Mouse (Mus musculus): Measurements from ENCODE around the gene Cdc42bpa.

Cdc42bpa gene

DNA sequence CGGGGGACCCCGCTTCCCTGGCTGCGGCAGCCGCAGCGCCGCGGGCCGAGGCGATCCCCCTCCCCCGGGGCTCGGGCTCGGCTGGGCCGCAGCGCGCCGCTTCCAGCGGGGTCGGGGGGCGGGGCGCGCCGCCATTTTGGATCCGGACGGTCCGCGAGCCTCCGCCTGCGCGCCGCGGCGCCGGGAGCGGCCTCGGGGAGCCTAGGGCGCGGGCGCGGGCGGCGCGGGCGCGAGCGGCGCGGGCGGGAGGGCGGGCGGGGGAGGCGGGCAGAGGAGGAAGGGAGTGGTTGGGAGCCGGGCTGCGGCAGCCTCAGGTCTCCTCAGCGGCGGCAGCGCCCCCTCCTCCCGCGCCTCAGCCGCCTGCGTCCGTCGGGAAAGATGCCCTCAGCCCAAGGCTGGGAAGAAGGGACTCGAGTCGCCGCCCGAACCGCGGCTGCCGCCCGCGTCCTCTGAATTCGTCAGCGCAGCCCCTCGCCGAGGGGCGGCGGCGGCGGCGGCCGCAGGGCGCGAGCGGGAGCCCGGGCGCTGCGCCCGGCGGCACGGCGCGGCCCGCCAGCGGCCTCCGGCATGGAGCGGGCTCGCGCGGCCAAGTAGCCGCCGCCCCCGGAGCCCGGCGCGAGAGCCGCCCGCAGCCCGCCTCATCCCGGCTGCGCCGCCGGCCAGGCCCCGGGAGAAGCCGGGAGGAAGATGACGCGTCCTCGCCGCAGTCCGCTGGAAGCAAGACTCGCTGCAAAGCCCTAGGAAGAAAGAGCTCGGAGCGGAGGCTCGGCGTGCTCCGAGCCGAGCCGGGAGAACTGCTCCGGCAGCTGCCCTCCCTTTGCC is at the start of gene Cdc42bpa:
TSS of gene Cdc42bpa (plus strand) at position 752 of the 822 bp plus-strand sequence.
- peak; percentile 87 for DNase-seq (ENCODE audit: extremely low spot score)

DNA sequence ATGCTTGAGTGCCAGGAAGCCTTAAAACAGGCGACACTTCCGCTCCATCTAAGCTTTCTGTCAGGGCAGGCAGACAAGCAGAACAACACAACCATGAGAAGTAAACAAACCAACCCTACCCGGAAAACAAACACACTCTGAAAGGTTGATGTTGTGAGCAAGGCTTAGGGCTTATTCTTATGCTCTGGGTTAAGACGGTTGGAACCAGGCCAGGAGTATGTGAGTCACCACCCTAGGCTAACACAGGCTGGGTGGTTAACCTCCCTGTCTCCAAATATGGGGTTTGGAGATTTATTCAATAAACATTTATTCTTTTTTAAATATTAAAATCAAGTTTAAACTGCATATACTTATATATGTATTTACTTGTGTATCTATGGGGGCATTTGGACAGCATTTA is 46.8 kb upstream of the Cdc42bpa start:
- DNase-seq (ENCODE audit: extremely low spot score) = no peak

DNA sequence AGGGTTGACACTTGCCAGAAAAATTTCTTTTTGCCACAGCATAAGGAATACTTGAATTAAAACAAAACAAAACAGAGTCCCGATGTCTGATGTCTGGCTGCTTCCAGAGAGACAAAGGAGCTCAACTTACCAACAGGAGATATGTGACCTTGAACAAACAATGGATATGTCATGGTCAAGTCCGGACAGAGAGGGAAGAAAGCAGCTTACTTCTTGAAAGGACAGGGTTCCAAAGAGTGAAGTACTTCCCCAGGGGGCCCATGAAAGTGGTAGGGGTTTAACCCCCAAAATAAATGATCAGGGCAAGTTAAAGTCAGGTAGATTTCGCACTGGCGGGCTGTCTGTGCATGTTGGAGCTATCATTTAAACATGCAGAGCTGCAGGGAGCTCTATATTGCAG is 43.2 kb upstream of the Cdc42bpa start:
- DNase-seq (ENCODE audit: extremely low spot score) = no peak

DNA sequence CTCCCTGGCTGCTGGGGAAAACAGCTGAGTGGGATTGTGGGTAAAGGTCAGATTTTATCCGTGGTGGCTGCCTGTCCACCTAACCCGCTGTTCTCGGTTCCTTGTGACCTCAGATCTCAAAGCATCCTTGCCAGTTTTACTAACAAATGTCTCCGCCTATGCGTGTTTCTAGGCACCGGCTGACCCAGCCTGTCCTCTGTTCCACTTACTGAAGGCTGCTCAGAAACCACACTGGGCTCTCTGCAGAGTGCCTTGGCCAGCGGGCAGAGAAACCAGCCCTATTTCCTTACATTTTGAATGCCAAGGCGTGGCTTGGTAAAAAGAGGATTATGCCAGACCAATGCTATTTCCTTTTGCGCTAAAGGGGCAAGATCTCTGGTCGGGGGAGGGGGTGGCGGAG is 42.8 kb upstream of the Cdc42bpa start:
- DNase-seq (ENCODE audit: extremely low spot score) = no peak

DNA sequence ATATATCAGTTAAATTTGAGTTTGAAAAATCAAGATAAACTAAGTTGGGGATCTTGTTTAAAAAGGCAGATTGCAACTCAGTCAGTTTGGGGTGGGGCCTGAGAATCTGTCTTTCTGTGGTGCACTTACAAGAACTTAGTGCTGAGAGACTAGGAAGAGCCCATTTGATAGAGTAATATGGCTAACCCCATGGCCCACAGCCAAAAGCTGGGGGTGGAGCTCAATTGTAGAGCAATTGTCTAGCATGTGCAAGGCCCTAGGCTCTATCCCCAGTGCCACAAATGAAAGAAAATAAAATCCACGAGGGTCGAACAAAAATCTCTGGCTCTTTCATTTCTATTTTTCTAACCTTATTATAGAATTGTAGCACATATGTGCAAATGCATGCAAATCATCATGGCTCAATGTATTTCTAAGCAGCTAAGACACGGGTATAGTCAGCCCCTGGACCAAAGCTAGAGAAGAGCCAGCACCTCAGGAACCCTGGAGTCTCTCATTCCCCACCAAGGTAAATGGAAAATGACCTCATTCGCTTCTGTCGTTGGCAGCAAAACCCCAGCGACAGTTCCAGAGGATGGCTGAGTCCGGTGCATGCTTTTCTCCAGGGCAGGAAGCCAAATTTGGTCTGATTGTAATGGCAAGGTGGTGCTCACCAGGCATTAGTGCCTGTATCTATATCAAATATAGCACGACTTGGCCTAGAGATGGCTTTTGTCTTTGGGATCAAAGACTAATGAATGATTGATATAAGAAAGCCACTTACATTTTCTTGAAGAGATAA is 40.4 kb upstream of the Cdc42bpa start:
- DNase-seq (ENCODE audit: extremely low spot score) = no peak

DNA sequence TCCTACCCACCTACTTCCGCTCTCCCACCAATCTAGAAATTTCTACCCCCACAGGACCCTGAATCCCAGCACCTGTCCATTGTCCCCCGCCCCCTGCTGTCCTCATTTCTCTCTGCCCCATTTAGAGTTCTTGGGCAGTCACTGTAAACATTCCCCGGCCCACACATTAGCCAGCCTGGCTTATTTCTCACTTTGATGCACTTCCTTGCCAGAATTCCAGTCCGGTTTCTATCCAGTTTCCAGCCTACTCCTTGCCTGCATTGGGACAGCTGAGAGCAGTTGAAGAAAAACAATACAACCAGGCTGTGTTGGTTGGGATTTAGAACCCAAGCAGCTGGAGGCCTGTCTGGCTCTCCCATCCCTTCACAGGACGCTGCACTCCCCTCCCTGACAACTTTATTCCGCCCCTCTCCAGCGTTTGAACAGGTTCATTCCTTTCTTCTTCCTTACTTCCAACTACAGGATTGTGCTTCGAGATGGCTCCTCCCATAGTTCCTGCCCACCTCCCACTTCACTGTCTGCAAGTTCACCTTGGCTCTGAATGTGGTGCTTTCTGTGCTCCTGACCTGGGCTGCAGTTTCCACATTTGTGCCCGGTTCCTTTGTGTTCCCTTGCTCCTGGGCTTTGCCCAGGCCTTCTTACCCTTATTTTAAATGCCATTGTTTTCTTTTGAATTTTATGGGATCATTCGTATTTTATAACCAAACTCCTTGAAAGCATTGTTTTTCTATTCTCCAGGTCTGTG is 36.4 kb upstream of the Cdc42bpa start:
- no peak for DNase-seq (ENCODE audit: extremely low spot score)

DNA sequence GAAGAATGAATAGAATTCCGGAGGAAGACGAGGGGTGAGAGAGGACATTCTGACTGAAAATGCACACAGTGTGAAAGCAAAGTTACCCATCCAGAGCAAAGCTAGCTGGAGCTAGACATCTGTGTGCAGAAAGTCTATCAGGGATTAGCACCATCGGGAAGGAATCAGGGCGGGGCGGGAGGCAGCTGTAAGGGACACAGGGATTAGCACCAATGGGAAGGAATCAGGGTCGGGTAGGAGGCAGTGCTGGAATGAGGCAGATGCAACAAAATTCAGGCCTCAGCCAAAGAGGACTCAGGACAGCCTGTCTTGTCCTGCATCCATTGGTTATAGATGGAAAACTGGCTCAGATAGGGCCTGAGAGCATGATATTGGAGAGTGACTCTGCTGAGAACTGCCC is 34.0 kb upstream of the Cdc42bpa start:
- no peak for DNase-seq (ENCODE audit: extremely low spot score)

DNA sequence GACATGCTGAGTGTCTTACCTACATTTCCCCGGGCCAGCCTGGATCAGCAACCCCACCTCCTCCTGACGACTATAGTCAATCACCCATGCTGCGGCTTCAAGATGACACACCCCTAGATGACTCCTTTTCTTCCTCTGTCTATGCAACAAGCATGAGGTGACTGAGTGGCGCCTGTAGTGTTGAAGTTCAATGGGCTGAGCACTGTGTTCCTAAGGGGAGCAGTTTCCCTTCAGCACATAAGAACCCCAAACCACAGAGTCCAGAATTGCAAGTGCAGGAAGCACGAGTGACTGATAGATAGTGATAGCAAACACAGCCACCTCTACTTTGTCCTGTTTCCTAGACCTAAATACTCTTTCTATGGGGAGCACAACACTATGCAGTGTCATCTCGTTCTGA is 33.2 kb upstream of the Cdc42bpa start:
- DNase-seq (ENCODE audit: extremely low spot score) = no peak

DNA sequence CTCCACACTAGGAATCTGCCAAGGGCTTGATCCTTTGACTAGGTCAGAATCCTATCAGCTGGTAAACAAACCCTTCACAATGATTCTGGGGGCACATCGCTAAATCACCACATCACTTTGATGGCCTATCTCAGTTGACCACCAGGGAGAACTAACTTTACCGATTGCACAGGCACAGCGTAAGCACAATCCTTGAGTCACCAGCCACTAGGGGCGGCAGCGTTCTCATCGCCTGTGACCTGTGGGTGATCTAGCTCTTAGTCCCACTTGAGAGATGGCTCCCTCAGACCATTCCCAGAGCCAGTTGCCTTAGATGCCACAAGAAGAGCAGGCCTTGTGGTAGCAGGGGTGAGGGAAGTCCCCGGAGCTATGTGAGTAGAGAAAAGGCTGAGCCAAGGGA is 31.4 kb upstream of the Cdc42bpa start:
- DNase-seq (ENCODE audit: extremely low spot score) = no peak

DNA sequence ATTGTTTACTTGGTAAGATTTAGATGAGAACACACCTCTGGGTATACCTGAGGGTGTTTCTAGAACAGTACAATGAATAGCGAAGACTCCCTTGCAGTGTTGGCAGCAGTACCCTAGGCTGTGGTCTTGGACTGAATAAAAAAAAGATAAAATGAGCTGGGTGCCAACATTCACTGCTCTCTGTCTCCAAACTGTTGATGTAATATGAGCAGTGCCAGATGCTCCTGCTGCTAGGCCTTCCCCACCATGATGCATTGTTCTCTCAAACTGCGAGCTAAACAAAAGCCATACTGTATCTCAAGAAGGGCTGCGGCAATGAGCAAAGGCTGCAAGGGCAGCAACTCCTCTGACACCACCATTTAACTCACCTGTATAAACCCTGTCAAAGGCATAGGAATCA is 29.0 kb upstream of the Cdc42bpa start:
- DNase-seq (ENCODE audit: extremely low spot score) = no peak

DNA sequence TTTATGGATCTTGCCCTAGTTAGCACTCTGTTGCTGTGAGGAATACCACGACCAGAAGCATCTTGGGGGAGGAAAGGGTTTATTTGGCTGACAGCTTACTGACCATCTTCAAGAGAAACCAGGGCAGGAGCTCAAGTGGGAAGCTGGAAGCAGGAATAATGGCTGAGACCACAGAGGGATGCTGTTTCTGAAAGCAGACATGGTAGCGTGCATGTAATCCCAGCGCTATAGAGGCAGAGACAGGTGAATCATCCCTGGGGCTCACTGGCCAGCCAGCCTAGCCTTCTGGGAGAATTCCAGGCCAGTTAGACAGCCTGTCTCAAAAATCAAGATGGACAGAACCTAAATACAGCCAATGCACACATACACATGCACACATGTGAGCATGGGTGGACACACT is 26.2 kb upstream of the Cdc42bpa start:
- no peak for DNase-seq (ENCODE audit: extremely low spot score)

DNA sequence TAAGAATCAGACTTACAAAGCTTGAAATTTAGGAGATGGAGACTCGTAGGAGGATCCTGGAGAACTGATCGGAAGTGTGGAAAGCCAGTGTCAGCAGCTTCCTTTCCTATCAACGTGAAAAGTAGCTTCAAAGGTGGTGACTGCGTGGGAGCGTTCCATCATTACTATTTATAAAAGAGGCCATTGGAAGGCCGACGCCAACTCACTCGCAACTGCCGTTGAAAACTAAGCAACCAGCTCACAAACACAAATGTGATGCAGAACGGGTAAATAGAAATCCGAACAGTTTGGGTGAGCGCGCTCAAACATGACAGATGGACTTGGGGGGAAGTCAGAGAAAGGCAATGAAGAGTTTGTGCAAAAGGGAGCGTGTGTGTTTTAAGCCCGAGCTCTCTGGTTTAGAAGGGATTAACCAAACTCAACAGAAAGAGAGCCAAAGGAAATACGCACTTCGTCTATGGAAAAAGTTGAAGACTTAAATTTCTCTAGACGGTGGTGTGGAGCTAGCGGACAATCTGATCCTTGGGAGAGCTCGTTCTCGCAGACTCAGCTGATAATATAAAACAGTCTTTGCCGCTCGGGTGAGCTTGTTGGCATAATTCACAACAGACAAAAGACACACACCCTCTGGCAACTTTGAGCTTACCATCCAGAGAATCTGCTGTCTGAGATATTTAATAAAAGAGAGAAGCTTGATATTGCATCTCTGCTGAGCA is 20.0 kb upstream of the Cdc42bpa start:
- no peak for DNase-seq (ENCODE audit: extremely low spot score)

DNA sequence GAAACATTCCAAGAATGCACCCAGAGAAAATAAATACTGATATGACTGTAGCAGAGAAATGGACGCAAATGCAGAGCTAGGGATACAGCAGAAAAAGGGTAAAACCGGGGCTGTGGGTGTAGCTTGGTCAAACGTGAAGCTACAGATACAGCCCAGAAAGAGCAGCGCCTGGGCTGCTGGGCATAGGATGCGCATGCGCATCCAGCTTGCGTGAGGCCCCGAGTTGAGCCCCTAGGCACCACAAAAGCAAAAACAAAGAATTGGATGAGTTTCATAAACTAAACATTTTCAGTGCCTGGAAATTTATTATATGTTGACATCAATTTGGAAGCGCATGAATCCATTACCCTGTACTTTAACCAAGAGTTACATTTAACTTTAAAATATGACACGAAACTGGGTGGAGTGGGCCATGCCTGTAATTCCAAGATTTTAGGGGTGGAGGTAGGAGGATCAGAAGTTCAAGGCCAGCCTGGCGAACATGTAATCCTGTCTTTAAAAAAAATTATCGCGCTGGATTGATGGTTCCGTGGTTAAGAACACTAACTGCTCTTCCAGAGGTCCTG is 19.4 kb upstream of the Cdc42bpa start:
- DNase-seq (ENCODE audit: extremely low spot score) = no peak

DNA sequence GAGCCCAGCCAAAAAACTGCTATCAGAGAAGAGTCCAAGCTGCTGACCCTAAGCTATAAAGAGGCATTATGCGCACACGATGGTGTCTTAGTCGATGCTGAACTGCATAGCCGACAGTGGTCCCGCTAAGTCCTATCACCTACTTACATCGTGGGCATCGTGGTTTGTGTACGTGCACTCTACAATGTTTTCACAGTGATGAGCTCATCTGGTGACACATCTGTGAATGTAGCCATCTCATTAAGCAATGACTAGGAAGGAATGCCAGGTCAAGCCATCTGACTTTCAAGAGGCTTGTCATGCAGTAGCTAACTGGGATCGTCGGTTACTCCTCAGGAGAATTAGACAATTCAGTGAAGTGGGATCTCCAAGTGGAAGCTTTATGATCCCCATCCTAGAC is 15.3 kb upstream of the Cdc42bpa start:
- no peak for DNase-seq (ENCODE audit: extremely low spot score)

DNA sequence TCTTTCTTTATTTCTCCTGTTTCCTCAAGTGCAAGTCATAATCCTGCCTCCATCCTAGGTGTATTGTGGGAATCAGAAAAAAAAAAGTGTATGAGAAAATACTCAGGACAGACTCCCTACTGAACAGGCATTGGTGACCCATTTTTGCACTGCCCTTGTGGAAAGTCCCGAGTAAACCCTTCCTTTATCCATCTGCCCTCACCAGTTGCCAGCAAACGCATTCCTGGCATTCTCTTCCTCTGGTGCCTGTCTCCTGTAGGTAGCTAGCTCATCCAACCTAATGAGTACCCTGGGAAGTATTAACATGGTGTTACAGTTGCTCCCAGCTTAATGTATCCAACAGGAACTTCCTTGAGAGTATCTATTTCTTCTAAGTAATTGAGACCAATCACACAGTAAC is 13.7 kb upstream of the Cdc42bpa start:
- DNase-seq (ENCODE audit: extremely low spot score) = no peak

DNA sequence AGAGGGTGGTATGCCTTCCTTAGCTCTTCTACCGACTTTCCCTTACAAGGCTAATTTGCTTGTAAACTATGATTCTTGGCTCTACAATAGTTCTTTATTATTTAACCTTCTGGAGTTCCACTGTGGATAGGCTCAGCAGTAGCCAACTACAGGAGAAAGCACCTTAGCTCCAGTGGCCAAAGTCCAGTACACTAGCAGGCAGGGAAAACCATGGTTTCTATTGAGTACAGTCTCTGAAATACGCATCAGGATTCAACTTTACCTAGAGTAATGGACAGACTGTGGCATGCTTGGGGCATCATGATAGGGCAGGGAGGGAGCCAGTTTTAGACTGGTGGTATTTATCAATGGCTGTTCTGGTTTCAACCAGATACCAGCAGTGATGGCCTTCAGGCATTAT is 12.6 kb upstream of the Cdc42bpa start:
- no peak for DNase-seq (ENCODE audit: extremely low spot score)

DNA sequence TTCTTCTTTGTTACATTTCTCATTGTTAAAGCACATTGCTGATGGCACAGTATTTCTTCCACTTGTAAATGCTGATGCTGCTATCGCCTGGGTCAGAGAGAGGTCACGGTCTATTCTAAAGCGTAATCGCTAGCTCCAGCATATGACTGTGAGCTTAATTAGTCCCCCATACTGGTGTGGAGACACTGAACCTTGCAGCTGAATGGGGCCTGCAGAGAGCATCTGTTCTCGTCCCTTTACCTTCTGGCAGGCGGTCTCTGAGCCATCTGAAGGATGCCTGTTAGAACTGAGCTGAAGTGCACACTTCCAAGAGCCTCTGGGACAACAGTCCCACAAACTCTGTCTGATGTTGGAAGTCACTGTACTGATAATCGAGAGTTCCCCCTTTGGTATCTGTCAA is 8.7 kb upstream of the Cdc42bpa start:
- no peak for DNase-seq (ENCODE audit: extremely low spot score)

DNA sequence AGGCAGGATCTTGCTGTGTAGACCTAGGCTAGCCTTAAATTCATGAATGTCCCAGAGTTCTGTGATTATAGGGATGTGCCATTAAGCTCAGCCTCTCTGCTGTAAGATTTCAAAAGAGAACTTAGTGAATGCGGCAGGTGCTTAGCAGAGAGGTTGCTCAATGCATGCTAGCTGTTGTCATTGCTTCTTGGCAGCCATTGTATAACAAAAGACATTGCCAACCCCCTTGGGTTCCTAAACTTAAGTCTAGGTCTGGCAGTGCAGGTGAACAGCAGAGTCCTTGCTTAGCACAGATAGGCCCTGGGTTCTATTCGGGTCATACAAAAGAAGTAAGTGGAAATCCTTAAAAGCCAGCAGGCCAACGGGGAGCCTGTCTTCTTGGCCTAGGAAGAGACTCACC is 7.0 kb upstream of the Cdc42bpa start:
- no peak for DNase-seq (ENCODE audit: extremely low spot score)

DNA sequence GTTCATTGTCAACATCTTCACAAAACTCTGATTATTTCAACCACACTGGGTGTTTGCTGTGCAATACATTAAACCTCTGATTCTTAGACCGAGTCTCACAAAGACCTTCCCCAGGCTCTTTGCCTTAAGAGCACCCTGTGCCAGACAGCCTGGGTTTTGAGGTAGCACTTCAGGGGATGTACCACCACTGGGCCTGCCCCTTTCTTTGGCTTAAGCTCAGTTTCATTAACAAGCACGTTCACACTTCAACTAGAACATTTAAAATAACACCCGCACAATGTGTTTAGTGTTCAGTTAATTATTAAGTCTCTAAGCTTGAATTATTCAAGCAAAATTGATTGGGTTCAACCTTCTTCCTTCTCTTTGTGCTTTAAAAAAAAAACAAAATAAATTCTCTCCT is 2.8 kb upstream of the Cdc42bpa start:
- no peak for DNase-seq (ENCODE audit: extremely low spot score)

DNA sequence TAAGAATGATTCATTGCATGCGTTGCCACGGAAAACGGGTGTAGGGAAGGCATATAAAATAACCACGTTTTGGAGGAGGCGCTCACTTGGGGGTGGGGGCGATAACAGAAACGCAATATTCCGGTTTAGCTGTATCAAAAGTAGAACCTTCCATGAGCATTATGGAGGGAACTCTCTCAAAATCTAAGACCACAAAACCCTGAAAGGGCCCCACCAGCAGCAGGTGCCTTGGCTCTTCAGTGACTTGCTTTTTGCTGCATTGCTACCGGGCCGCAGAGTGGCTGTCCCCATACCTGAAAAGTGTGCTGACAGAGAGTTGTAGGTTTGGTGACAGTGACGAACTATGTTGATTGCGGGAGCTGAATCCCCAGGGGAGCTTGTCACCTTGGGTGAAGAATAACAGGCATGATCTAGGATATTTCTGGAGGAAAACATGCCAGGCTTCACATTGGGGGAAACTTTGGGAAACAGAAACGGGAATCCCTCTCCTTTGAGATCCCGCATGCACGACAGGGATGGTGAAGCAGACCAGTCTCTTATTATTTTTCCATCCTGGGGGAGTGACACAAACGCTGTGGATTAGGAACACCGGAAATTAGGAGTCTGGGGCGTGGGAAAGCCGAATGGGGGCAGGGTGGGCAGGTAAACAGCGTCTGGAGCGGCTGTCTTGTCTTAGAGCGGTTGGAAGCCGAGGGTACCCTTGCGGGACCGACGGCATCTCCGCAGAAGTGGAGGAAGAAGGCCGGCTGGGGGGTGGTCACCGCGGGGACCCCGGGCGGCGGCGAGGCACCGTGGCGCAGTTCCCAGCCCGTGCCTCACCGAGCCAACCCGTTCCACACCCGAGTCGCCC is 1.2 kb upstream of the Cdc42bpa start:
- DNase-seq (ENCODE audit: extremely low spot score) = peak; percentile 46

DNA sequence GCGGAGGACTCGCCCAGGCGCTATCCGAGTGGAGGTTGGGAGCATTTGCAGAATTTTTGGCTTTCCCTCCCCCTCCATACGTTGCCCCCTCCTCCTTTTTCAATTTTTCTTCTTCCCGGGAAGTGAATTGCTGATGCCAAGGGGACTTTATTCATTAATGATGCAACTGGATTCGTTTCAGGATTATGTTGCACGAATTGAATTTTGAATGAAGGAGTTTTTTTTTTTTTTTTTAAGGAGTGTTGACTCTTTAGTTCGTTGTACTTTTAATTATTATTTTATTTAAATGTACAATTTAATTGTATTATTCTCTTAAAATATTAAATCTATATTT is 238 bp downstream of the Cdc42bpa start:
- no peak for DNase-seq (ENCODE audit: extremely low spot score)
